Mouse (Mus musculus) liver, embryonic 15.5 days (tissue): ENCODE results near the gene Vmn1r94. TPM values are rescaled to one million over a fixed set of nuclear protein-coding genes. Genes with fewer than 3 reads are reported as not detected.
"Not testable (repeated sequence)": the region's sequence is repeated elsewhere in the genome, so short reads cannot be mapped to it uniquely, and the experiment has no call there.

Source experiments
- ATAC-seq: fragments of 200-750 bp; cut with Nextera tagmentation; 2 replicates; pipeline ENCODE4 v1.8.0; 2017; ENCODE audit warnings: moderate number of reproducible peaks, mild to moderate bottlenecking, moderate library complexity; ENCODE audit not compliant: insufficient read depth
- H3K27ac ChIP-seq: fragments of 300-500 bp; sonication (generic); replicated peaks from 2 replicates; pipeline ENCODE4 v1.5.1; 2015; ENCODE audit warnings: mild to moderate bottlenecking, inconsistent platforms
- H3K27me3 ChIP-seq: fragments of 300-500 bp; sonication (generic); 2 replicates; pipeline ENCODE4 v1.6.1; 2015; ENCODE audit warnings: mild to moderate bottlenecking, inconsistent platforms
- H3K36me3 ChIP-seq: fragments of 300-500 bp; sonication (generic); replicated peaks from 2 replicates; pipeline ENCODE4 v1.6.1; 2015; ENCODE audit warnings: moderate library complexity, mild to moderate bottlenecking, inconsistent platforms
- H3K4me1 ChIP-seq: fragments of 300-500 bp; sonication (generic); replicated peaks from 2 replicates; pipeline ENCODE4 v1.6.1; 2015; ENCODE audit warnings: inconsistent platforms
- H3K4me2 ChIP-seq: fragments of 300-500 bp; sonication (generic); 2 replicates; pipeline ENCODE4 v1.6.1; 2015; ENCODE audit warnings: moderate library complexity, mild to moderate bottlenecking, inconsistent platforms
- H3K4me3 ChIP-seq: fragments of 300-500 bp; sonication (generic); replicated peaks from 2 replicates; pipeline ENCODE4 v1.5.1; 2015; ENCODE audit warnings: mild to moderate bottlenecking, inconsistent platforms
- H3K9ac ChIP-seq: fragments of 300-500 bp; sonication (generic); 2 replicates; pipeline ENCODE4 v1.6.1; 2015; ENCODE audit warnings: moderate library complexity, mild to moderate bottlenecking, inconsistent platforms
- H3K9me3 ChIP-seq: fragments of 300-500 bp; sonication (generic); replicated peaks from 2 replicates; pipeline ENCODE4 v1.6.1; 2016; ENCODE audit warnings: inconsistent platforms
- WGBS: fragments of 180-500 bp; shearing (Covaris S2); methylation state at CpG from one replicate; pipeline ENCODE4 v1.1.7; 2015; ENCODE audit warnings: mixed read lengths; ENCODE audit not compliant: insufficient replicate concordance; 5-methylcytosine and 5-hydroxymethylcytosine counted together
- polyA plus RNA-seq: library from polyadenylated mRNA; unstranded; fragments of >200 nt; fragmentation: Nextera tagmentation; extraction: Ambion mirVana; gene quantifications from 2 replicates; pipeline ENCODE4 v1.2.1, GENCODE M21; 2015

Vmn1r94 gene
- not detected in 2 replicates for polyA plus RNA-seq

DNA sequence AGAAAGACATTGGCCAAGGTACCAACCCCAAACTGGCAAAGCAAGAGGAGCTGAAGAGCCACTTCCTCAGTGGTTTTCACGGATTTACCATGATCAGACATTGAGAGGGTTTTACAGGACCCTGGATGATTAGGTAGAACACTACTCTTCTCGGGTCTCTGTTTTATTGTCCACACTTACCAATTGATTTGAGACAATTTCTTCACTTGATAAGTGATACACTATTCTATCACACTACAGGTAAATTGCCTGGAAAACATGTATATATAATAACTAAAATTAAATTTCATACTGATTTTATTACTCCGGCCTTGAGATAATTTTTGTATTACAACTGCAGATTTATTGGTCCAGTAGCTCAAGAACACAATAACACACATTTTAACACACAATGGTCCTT is at the start of gene Vmn1r94:
TSS of gene Vmn1r94 (minus strand) at position 101 of the 400 bp plus-strand sequence.
- not testable (repeated sequence) for H3K27ac ChIP-seq, H3K9ac ChIP-seq, H3K9me3 ChIP-seq, H3K27me3 ChIP-seq, H3K4me2 ChIP-seq, H3K36me3 ChIP-seq, H3K4me1 ChIP-seq, ATAC-seq, H3K4me3 ChIP-seq
- WGBS = no CpG with 5 or more reads among the region's 3 CpGs

DNA sequence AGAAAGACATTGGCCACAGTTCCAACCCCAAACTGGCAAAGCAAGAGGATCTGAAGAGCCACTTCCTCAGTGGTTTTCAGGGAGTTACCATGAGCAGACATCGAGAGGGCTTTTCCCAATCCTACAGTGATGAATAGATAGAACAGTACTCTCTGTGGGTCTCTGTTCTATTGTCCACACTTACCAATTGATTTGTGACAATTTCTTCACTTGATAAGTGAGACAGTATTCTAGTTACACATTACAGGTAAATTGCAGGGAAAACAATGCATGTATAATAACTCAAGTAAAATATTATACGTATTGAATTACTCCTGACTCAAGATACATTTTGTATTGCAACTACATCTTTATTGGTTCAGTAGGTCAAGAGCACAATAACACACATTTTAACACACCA is 37.3 kb upstream of the Vmn1r94 start, which contains the start of gene Gm6164:
TSS of gene Gm6164 (minus strand) at position 101 of the 400 bp plus-strand sequence.
- not testable (repeated sequence) for H3K4me2 ChIP-seq, H3K36me3 ChIP-seq, H3K9me3 ChIP-seq, H3K27ac ChIP-seq, H3K9ac ChIP-seq, H3K4me1 ChIP-seq, ATAC-seq, H3K4me3 ChIP-seq, H3K27me3 ChIP-seq
- no CpG with 5 or more reads among the region's 2 CpGs for WGBS

DNA sequence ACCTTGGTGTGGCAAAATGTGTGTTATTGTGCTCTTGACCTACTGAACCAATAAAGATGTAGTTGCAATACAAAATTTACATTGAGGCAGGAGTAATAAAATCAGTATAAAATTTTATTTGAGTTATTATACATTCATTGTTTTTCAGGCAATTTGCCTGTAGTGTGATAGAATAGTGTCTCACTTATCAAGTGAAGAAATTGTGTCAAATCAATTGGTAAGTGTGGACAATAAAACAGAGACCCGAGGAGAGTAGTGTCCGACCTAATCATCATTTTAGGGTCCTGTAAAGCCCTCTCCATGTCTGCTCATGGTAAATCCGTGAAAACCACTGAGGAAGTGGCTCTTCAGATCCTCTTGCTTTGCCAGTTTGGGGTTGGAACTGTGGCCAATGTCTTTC is 25.2 kb upstream of the Vmn1r94 start, which contains the start of gene Vmn1r95:
TSS of gene Vmn1r95 (plus strand) at position 301 of the 400 bp plus-strand sequence.
- ATAC-seq, H3K9ac ChIP-seq, H3K27ac ChIP-seq, H3K4me2 ChIP-seq, H3K4me1 ChIP-seq, H3K27me3 ChIP-seq, H3K36me3 ChIP-seq, H3K4me3 ChIP-seq, H3K9me3 ChIP-seq: not testable (repeated sequence)
- no CpG with 5 or more reads among the region's 3 CpGs for WGBS

DNA sequence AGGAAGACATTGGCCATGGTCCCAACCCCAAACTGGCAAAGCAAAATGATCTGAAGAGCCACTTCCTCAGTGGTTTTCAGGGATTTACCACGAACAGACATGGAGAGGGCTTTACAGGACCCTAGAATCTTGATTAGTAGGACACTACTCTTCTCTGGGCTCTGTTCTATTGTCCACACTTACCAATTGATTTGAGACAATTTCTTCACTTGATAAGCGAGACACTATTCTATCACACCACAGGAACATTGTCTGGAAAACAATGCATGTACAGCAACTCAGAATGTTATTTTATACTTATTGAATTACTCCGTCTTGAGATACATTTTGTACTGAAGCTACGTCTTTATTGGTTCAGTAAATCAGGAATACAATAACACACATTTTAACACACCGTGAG is 29.2 kb downstream of the Vmn1r94 start, which contains the start of gene Vmn1r93:
TSS of gene Vmn1r93 (minus strand) at position 101 of the 400 bp plus-strand sequence.
- not testable (repeated sequence) for H3K4me2 ChIP-seq, H3K4me1 ChIP-seq, ATAC-seq, H3K9me3 ChIP-seq, H3K36me3 ChIP-seq, H3K27ac ChIP-seq, H3K27me3 ChIP-seq, H3K4me3 ChIP-seq, H3K9ac ChIP-seq
- WGBS = no CpG with 5 or more reads among the region's 5 CpGs

GRCm38 (mm10) chr7:20122479-20122878 is 45.7 kb downstream of the Vmn1r94 start, which contains the start of gene Gm16442:
Gene Gm16442, minus strand, starts transcription at chr7:20122579.
- not testable (repeated sequence) for H3K27me3 ChIP-seq, H3K9ac ChIP-seq, H3K27ac ChIP-seq, H3K4me3 ChIP-seq, H3K4me2 ChIP-seq, H3K36me3 ChIP-seq, H3K9me3 ChIP-seq, H3K4me1 ChIP-seq, ATAC-seq
- no CpG with 5 or more reads among the region's 2 CpGs for WGBS

Other genes starting within 250 kb of the Vmn1r94 start
- 2.8 and 3.4 TPM in 2 replicates for gene Pvr, start 247.2 kb downstream of the Vmn1r94 start, polyA plus RNA-seq
- gene Igsf23, start 217.6 kb downstream of the Vmn1r94 start, polyA plus RNA-seq = 0.17 and 0.23 TPM in 2 replicates
- not detected in 2 replicates for gene Ceacam20, start 203.0 kb downstream of the Vmn1r94 start, polyA plus RNA-seq
- not detected in 2 replicates for gene Nlrp9b, start 176.9 kb downstream of the Vmn1r94 start, polyA plus RNA-seq
- not detected in 2 replicates for gene Vmn1r91, start 68.7 kb downstream of the Vmn1r94 start, polyA plus RNA-seq
- not detected in 2 replicates for gene Gm16442, start 45.8 kb downstream of the Vmn1r94 start, polyA plus RNA-seq
- gene Vmn1r93, start 29.3 kb downstream of the Vmn1r94 start, polyA plus RNA-seq = not detected in 2 replicates
- gene Vmn1r95, start 25.3 kb upstream of the Vmn1r94 start, polyA plus RNA-seq = not detected in 2 replicates
- not detected in 2 replicates for gene Gm6164, start 37.2 kb upstream of the Vmn1r94 start, polyA plus RNA-seq
- gene Gm4498, start 65.5 kb upstream of the Vmn1r94 start, polyA plus RNA-seq = not detected in 2 replicates
- gene Gm5890, start 94.5 kb upstream of the Vmn1r94 start, polyA plus RNA-seq = not detected in 2 replicates
- gene Gm4133, start 165.7 kb upstream of the Vmn1r94 start, polyA plus RNA-seq = not detected in 2 replicates
- gene Gm5728, start 207.0 kb upstream of the Vmn1r94 start, polyA plus RNA-seq = not detected in 2 replicates
- gene Vmn1r100, start 249.6 kb upstream of the Vmn1r94 start, polyA plus RNA-seq = not detected in 2 replicates